Mouse (Mus musculus) testis, postnatal 14 days (tissue): ENCODE data around the gene E2f2.
A peak's percentile ranks its signal among the peaks of the same experiment; 100 is the strongest.

Experiments
- DNase-seq: peaks from one replicate; pipeline ENCODE4 v3.0.0; 2021; ENCODE audit warnings: low spot score

The E2f2 gene

DNA sequence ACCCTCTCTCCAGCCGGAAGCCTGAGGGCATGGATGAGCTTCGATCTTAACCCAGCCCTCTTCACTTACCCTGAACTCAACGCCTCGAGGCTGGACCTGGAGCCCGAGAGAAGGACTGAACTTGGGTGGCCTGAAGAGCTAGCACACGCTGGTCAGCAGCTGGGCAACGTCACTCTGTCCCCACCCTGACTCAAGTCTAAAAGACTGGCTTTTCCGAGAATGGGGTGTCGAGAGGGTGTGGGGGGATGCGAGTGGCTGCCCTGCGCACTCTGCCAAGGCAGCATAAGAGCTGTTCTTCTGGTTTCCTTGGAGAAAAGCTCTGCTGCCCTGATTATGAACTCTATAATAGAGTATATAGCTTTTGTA lies 27.3 kb upstream of the E2f2 start:
- DNase-seq = no peak

DNA sequence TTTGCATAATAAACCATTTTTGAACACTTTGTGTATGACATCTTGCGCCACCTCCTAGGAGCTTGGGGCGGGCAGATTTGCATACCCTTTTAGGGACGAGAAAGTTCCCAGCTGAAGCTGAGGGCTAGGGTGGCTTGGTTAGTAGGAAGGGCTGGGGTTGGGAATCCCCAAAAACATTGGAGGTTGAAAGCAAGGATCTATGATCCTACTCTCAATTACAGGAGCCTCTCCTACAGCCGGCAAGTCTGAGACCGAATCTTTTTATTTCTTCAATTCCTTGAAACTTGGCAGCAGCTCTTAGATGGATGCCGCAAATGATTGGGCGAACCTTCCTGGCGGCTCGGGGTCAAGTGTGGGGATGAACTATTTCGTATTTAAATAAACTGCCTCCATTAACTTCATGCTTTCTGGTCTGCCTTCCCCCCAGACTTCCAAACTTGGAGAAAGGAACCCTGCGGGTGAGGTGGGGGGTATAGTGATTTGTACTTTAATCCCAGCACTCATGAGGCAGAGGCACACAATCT lies 26.8 kb upstream of the E2f2 start:
- DNase-seq = no peak

DNA sequence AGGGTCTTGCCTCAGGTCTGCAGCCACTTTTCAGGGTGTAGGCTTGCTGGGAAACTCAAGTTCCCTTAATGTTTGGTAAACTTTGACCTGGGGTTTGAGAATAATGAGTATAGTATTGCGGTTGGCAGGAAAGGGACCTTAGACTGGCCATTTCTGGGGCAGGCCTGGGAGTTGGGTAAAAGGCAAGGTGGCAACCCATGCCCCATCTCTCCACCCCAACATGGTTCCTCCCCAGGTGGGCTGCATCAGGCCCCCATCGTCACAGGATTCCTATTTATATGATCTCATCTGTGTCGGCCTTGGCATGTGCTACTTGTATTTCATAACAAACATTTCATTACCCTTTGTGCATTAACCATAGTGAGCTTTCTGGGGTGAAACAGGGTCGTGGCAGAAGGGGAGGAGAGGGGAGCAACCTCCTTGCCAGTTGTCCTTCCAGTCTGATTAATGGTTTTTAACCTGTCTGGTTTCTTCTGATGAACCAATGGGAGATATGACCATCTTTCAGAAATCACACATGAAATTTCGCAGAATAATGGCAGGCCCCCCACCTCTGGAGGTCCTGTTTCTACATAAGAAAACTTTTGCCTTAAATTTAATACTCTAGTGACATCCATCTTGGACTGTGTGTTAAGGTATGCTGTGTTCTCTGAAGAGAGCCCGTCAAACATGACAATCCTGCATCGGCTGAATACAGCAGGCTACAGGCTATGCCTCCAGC lies 26.0 kb upstream of the E2f2 start:
- DNase-seq = no peak

DNA sequence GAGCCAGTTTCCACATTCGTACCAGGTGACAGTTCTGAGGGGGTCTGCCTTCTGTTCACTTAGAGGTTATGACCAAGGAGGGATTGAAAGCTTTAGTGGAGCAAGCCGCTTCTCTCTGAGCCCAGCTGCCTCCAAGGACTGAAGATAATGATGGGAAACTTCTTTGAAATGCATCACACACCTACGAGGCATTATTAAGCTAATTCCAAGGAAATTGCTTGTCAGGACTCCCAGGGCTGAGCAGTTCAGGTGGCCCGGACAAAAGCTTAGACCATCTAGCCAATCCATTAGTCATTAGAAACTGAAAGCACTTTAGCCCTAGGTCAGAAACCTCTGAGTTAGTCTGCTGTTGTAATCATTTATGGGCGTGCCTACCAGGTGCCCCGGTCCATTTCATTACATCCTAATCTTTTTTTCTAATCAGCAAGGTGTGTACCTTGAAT lies 25.5 kb upstream of the E2f2 start:
- DNase-seq = no peak

DNA sequence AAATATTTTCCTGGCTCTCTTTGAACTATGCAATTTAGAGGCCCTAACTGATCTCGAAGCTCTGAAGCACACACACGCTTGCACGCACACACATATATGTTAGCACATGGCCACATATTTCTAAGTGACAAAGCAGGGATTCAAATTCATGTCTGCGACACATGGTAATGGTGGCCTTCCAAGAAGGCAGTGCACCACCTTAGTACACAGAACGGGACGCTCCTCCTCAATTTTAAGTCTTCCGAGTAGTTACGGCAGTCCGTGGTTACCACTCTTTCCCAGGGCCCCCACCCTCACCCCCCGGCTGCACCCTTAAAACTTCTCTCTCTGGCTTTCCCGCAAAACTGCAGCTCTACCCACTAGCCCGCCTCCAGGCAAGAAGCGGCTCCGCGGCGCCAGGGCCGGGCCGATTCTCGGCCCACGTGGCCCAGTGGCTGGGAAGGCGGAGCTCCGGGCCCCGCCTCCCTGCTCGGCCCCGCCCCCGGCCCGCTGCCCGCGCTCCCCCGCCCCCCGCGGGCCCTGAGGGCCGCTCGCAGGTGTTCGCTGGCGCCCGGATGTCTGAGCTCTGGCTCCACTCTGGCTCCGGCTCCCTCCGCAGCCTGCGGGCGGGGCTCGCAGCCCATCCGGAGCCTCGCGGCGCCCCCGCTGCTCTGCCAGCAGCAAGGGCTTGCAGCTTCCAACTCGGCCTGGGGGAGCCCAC lies 24.6 kb upstream of the E2f2 start:
- DNase-seq = peak; percentile 86

DNA sequence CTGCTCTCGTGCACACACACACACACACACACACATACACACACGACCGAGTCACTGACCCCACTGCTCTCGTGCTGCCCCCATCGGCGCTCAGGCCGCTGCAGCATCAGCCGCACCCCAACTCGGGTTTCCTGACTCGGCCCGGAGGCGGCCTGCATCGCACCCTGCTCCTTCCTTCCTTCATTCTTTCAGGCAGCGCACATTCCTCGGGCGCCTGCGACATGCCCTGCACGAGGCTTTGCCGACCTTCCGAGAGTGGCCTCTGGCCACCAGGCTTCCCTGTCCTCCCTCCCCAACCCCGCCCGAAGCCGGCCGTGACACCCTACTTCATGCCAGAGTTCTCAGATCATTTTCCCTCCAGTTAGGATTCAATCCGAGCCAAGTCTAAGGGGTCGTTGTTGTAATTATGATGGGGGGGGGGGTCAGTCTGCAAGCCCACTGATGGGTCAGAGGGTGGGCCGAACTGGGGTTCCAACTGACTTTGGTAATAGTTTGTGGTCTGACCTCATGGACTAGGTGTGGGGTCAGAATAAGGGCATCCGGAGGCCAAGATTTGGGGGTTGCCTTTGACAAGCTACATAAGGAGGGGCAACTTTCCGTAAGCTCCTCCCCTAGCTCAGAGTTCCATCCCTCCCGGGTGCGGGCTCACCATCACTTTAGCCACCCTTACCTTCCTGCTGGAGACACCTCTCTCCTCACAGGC lies 23.7 kb upstream of the E2f2 start:
- DNase-seq = peak; percentile 53

DNA sequence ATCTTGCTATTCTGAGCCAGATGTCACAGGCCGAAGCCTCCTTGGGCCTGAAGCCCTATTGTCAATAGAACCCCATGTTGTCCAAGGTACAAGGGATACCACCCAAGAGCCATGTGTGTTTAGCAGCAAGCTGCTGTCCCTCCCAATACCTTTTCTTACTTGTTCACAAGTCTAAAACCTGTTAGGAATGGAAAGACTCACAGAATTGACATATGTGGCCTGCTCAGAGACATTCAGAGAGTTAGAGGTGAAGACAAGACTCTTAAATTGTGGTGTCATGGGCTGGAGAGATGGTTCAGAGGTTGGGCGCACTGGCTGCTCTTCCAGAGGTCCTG lies 23.2 kb upstream of the E2f2 start:
- no peak for DNase-seq

DNA sequence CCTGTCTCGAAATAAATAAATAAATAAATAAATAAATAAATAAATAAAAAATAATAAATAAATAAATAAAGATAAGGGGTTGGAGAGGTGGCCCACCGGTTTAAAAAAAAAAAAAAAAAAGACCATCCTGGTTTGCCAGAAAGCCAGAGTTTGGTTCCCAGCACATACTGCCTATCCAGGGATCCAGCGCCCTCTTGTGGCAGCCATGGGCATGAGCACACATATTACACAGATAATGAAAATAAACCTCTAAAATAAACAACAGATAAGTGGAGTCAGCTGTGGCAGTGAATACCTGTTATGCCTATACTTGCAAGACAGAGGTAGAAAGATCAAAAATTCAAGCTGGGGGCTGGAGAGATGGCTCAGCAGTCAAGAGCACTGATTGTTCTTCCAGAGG lies 22.5 kb upstream of the E2f2 start:
- no peak for DNase-seq

DNA sequence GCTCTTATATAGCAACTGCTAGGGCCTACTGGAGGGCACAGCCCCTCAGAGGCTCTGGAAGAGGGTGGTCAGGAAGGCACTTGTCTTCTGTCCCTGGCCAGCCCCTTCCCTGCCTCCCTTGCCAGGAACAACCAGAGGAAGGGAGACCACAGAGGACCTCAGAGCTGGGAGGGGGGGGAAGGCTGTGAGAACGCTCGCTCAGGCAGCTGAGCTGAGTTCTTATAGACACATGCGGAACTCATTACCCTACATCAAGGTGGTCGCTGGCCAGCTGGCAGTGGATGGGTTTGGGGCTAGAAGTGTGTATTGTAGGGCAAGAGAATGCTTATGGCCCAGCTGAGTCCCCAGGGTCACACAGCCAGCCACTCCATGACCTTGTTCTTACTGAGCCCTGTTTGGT lies 21.6 kb upstream of the E2f2 start:
- DNase-seq = no peak

DNA sequence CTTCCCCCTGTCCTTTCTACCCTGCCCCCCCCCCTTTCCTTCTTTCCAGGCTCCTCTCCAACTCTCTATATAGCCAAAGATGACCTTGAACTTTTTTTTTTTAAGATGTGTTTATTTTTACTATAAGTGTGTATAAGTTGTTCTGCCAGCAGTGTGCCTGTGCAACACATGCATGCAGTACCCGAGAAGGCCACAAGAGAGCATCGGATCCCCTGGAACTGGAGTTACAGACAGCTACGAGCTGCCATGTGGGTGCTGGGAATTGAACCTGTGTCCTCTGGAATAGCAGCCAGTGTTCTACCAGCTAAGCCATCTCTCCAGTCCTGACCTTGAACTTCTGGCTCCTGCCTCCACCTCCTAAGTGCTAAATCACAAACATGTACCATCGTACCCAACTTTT lies 19.4 kb upstream of the E2f2 start:
- no peak for DNase-seq

DNA sequence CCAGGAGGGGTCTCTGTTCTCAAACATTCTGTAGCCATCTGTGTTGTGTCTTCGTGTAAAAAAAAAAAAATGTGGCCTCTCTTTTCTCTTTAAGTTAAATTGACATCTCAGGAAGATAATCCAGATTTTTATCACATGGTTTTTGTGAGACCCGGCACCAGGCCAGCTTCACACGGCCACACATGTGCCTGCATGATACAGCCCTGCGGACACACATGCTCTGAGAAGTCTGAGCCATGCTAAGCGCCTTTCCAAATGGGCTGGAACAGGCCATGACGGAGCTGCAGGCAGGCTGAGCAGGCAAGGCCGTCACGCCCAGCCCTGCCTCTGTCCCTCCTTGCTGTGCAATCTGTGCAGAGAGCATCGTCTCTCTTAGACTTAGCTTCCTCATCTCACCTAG lies 17.7 kb upstream of the E2f2 start:
- DNase-seq = no peak

DNA sequence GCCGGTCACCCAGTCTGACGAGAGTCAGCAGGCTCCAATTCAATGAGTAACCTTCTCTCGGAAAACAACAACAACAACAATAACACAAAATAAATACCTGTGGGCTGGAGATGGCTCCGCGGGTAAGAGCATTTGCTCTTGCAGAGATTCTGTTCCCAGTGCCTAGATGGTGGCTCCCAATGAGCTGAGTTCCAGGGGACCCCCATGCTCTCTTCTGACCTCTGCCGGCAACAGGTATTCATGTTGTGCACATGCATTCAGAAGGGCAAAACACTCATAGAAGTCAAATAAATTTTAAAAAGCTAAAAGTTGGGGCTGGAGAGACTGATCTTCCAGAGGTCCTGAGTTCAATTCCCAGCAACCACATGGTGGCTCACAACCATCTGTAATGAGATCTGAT lies 13.7 kb upstream of the E2f2 start:
- no peak for DNase-seq

DNA sequence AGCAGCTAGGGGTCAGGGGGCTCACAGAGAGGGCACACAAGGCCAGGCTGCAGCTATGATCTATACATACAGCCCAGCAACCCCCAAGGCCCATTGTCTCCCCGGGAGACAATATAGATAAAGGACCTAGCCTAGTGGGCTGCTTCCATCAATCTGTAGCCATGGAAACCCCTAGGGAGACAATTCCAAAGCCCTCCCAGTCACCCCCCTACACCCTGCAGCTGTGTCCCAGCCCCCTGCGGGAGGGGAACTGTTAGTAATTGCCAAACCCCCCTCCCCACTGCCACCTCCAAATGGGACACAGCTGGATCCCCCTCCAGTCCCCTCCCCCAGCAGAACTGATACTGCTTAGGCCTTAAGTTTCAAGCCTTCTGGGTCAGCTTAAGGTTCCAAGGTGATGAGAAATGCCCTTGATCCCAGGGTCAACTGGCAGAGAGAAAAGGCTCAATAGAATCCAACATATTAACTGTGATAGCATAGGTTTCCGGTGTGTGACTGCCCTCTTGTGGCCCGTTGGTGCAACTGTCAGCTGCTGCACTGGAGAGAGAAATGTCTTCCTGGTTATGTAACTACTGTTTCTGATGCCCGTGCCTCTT lies 12.3 kb upstream of the E2f2 start:
- no peak for DNase-seq

DNA sequence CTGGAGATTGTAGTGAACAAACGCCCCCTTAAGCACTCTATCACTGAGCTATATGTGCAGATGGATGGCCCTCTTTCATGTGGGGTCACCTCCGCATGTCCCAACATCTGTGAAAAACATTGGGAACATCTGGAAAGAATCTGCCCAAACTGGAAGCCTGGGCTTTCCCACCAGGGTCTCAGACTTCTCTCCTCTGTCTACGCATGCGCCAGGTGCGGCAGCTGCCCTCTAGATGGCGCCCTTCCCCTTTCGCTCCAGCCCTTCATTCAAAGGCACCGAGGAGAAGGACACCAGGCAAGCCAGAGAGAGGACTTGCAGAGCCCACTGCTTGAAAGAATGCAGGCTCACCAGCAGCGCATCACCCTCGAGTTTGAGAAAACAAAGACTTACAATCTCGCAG lies 8.7 kb upstream of the E2f2 start:
- peak; percentile 86 for DNase-seq

DNA sequence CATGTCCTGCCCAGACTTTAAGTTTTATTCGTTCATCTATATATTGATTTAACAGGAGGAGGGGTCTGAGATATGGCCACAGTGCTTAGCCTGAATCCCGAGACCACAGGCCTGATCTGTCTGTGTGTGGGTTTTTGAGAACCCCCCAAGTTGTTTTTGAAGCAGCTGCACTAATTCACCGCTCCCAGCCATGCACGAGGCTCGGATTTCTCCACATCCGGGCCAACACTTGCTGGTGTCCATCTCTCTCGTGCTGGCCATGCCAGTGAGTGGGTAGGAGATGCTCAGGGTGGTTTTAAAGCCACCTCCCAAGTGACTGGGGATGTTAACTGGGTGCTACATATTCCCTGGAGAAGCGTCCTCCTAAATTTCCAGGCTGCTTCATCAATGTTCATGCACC lies 7.2 kb upstream of the E2f2 start:
- no peak for DNase-seq

DNA sequence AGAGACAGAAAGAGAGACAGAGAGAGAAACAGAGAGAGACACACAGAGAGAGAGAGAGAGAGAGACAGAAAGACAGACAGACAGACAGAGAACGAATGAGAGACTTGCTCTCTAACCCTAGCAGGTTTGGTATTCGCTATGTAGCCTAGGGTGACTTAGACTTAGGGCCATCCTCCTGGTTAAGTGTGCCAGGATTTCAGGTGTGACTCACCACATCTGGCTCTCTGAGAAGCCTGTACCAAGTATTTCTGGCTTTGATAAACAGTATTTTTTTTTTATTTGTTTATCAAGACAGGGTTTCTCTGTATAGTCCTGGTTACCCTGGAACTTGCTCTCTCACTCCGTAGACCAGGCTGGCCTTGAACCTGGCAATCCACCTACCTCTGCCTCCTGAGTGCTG lies 4.5 kb upstream of the E2f2 start:
- no peak for DNase-seq

DNA sequence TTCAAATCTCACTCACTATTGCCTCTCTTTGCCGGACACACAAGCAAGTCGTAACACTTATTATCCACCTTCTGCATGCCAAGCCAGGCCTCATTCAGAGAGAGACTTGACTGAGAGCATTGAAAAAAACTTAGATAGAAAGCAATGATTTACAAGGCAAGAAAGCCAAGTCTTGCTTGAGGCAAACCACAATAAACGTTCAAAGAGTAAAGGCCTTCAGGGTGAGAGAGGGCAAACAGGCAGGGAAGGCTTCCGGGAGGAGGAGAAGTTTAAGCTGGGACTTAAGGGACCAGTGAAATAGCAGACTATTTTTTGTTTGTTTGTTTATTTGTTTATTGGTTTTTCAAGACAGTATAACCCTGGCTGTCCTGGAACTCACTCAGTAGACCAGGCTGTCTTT lies 1.8 kb upstream of the E2f2 start:
- DNase-seq = no peak

DNA sequence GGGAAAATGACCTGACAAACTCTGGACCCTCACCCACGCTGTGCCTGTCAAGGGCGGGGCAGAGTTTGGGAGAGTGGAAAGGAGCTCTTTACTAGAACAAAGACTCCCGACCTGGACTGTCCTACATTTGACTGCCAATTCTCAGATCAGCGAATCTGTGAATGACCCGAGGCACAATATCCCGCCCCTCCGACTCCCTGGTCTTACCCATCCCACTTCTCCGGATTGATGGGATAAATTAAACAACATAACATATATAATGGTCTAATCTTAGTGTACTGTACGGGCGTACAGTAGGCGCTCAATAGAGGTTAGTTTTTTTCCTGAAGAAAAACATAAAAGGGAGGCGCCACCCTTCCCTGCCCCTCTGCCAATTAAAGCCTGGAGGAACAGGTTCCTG lies 739 bp upstream of the E2f2 start:
- DNase-seq = no peak

DNA sequence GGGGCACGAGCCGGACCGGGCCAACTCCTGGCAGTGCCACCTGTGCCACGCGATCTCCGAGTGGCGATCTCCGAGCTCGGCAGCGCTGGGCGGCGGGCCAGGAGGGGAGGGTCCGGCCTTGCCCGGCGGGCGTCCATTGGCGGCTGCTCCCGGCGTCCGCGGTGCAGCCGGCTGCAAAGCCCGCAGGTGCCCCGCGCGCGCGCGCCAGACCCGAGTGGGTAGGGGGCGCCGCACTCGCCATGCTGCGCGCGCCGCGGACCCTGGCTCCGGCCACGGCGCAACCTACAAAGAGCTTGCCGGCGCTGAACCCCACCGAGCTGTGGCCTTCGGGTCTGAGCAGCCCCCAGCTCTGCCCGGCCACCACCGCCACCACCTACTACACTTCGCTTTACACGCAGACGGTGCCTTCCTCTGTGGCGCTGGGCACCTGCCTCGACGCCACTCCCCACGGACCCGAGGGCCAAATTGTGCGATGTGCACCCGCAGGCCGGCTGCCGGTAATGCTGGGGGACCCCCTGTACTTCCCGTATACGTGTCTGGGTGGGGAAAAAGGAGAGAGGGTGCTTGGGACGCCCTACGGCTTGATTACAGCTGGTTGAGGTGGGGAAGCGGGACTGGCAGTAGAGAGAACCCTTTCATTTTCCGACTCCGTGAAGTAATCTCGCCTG lies 482 bp downstream of the E2f2 start:
- DNase-seq = peak; percentile 53

DNA sequence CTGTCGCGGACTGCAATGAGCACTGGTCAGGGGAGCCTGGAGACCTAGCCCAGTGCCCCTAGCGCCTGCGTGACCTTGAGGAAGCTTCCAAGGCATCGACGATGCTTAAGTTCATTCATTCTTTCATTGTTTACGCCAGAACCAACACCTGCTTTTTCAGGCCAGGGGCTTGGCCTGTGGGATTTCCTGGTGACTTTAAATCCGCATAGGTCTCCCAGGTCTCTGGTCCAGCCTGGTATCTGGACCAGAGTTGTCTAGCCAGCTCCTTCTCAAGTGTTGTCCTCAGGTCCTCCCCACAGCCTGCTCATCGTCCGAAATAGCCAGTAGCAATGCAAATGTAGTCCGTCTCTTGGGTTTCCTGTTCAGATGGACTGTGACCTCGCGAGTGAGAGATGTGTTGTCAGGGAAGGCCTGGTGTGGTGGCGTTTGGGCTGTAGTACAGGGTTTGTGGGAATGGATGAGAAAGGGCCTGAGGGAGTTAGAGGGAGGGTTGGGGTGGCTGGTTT lies 1.1 kb downstream of the E2f2 start:
- no peak for DNase-seq

DNA sequence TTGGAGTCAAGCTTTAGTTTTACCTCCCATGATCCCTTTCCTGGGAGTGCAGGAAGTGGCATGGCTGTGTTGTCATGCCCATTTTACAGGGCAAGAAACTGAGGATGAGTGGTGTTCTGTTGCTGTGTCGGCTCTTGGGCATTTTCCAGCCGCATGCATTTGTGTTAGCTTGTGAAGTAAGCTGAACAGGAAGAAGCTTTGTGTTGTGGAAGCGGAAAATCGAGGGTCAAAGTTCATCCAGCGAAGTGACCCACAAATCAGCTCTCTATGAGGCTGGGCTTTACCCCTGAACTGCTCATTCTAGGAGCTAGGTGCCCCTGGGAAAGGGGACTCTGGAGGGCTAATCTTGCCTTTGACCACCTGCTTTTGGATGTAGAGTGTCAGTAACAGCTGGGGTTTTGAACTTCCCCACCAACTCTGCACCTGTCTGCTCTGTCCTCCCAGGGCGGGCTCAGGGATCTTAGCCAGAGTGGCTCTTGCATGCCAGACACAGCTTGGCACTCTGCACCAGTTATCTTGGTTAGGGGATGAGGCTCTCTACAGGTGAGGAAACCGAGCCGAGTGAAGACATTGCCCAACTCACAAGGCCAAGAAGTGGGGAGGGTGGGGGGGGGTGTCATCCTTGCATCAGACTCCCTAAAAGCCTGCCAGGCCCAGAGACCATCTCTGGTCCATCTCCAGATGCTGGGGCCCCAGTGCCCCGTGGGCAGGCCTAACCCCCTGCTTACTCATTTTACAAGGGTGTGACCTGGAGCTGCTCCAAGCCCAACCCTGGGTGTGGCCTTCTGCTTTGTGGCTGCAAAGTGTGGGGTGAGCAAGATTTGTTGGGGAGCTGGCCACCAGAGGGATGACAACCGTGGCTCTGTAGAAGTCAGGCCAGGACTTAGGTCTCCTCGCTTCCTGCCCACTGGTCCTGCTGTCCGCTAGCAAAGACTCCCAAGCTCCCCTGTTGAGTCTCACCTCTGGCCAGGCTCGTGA lies 2.3 kb downstream of the E2f2 start:
- DNase-seq = no peak
